Mouse (Mus musculus): ENCODE data around the gene Stip1.
"Not testable (repeated sequence)": the region's sequence is repeated elsewhere in the genome, so short reads cannot be mapped to it uniquely, and the experiment has no call there.

The Stip1 gene

GRCm38 (mm10) chr19:7064571-7064970 lies 24.8 kb upstream of the Stip1 start:
- peak; percentile 78 for ATAC-seq (ENCODE audit: low TSS enrichment)

- ATAC-seq (ENCODE audit: low TSS enrichment) = no peak
Observed at GRCm38 (mm10) chr19:7062916-7063315, 23.1 kb upstream of the Stip1 start.

- ATAC-seq (ENCODE audit: low TSS enrichment) = no peak
Observed at GRCm38 (mm10) chr19:7062110-7062509, 22.3 kb upstream of the Stip1 start.

- no peak for ATAC-seq (ENCODE audit: low TSS enrichment)
Observed at GRCm38 (mm10) chr19:7058541-7058940, 18.8 kb upstream of the Stip1 start.

- peak; percentile 66 for ATAC-seq (ENCODE audit: low TSS enrichment)
Observed at GRCm38 (mm10) chr19:7057722-7058207, 18.0 kb upstream of the Stip1 start.

GRCm38 (mm10) chr19:7057126-7057721 lies 17.5 kb upstream of the Stip1 start:
- ATAC-seq (ENCODE audit: low TSS enrichment) = no peak

GRCm38 (mm10) chr19:7056248-7057087 lies 16.7 kb upstream of the Stip1 start, which contains the start of gene Macrod1:
Gene Macrod1 (plus strand): TSS chr19:7056810.
- peak; percentile 64 for ATAC-seq (ENCODE audit: low TSS enrichment)

GRCm38 (mm10) chr19:7055173-7055572 lies 15.4 kb upstream of the Stip1 start:
- peak; percentile 25; the same call in 1 of the 2 replicates for ATAC-seq (ENCODE audit: low TSS enrichment)

- no peak for ATAC-seq (ENCODE audit: low TSS enrichment)
Observed at GRCm38 (mm10) chr19:7054772-7055171, 15.0 kb upstream of the Stip1 start.

GRCm38 (mm10) chr19:7053382-7053781 lies 13.6 kb upstream of the Stip1 start:
- not testable (repeated sequence) for ATAC-seq (ENCODE audit: low TSS enrichment)

GRCm38 (mm10) chr19:7044706-7045105 lies 4.9 kb upstream of the Stip1 start:
- ATAC-seq (ENCODE audit: low TSS enrichment) = no peak

- ATAC-seq (ENCODE audit: low TSS enrichment) = no peak
Observed at GRCm38 (mm10) chr19:7044279-7044678, 4.5 kb upstream of the Stip1 start.

GRCm38 (mm10) chr19:7041171-7041570 lies 1.4 kb upstream of the Stip1 start:
- no peak for ATAC-seq (ENCODE audit: low TSS enrichment)

- peak; percentile 1; the same call in 1 of the 2 replicates for ATAC-seq (ENCODE audit: low TSS enrichment)
Observed at GRCm38 (mm10) chr19:7040637-7041130, 917 bp upstream of the Stip1 start.

GRCm38 (mm10) chr19:7039088-7039720 lies 563 bp downstream of the Stip1 start:
- peak; percentile 5; the same call in 1 of the 2 replicates for ATAC-seq (ENCODE audit: low TSS enrichment)

GRCm38 (mm10) chr19:7034006-7034405 lies 5.8 kb downstream of the Stip1 start:
- no peak for ATAC-seq (ENCODE audit: low TSS enrichment)

- peak; percentile 92 for ATAC-seq (ENCODE audit: low TSS enrichment)
Observed at GRCm38 (mm10) chr19:7029531-7029930, 10.2 kb downstream of the Stip1 start.

GRCm38 (mm10) chr19:7020224-7020641 lies 19.5 kb downstream of the Stip1 start:
- peak; percentile 65 for ATAC-seq (ENCODE audit: low TSS enrichment)

GRCm38 (mm10) chr19:7019191-7019590 lies 20.6 kb downstream of the Stip1 start, which contains the start of gene Fermt3:
Gene Fermt3 (minus strand): TSS chr19:7019469.
- no peak for ATAC-seq (ENCODE audit: low TSS enrichment)

- ATAC-seq (ENCODE audit: low TSS enrichment) = no peak
Observed at GRCm38 (mm10) chr19:7018546-7018945, 21.2 kb downstream of the Stip1 start.

- no peak for ATAC-seq (ENCODE audit: low TSS enrichment)
Observed at GRCm38 (mm10) chr19:7017541-7018457, 22.0 kb downstream of the Stip1 start.

Data from frontal cortex, adult (tissue).